Comparison of ENCODE assay signal across 24 mouse cellular contexts in genomic region chr3:51033292-51033691, GRCm38 (mm10).
"Had no signal": no experiment of that assay in that cellular context is flagged by ENCODE, and none has a peak within 500 bp of the region (broad histone marks: within the 10 kb centered on the region; RNA-seq: fewer than 3 reads in every experiment).

No protein-coding gene starts in this region.

- ATAC-seq: hindbrain, embryonic 16.5 days; inflammation-experienced regulatory T-cells, adult 6 months; intestine, embryonic 15.5 days; intestine, postnatal 0 days had no signal

- H3K4me2 ChIP-seq: heart, embryonic 12.5 days; hindbrain, embryonic 12.5 days; hindbrain, embryonic 14.5 days; intestine, embryonic 15.5 days; limb, embryonic 13.5 days; limb, embryonic 15.5 days had no signal

- H3K27me3 ChIP-seq: heart, embryonic 12.5 days; hindbrain, embryonic 12.5 days; intestine, embryonic 15.5 days; limb, embryonic 13.5 days; limb, embryonic 15.5 days had no signal

- H3K4me1 ChIP-seq: heart, embryonic 12.5 days; hindbrain, embryonic 12.5 days; intestine, embryonic 15.5 days; limb, embryonic 15.5 days had no signal

- H3K27ac ChIP-seq: heart, embryonic 10.5 days; hindbrain, embryonic 10.5 days; hindbrain, embryonic 12.5 days; hindbrain, embryonic 14.5 days; intestine, embryonic 15.5 days; layer of hippocampus, adult 2 months; left cerebral cortex, adult 2 months; limb, embryonic 13.5 days had no signal

- H3K36me3 ChIP-seq: heart, embryonic 10.5 days; heart, embryonic 12.5 days; hindbrain, embryonic 10.5 days; hindbrain, embryonic 12.5 days; intestine, embryonic 15.5 days; limb, embryonic 13.5 days; limb, embryonic 15.5 days had no signal

- DNase-seq: gastrocnemius, postnatal 14 days; gastrocnemius, postnatal 36 days; heart, adult 18-20 months; heart, postnatal 10 days; heart, postnatal 4 days; kidney, adult 18-20 months; kidney, adult 8-10 months; kidney, postnatal 10 days; kidney, postnatal 25 days; kidney, postnatal 4 days; left cerebral cortex, postnatal 4 days had no signal

- H3K9me3 ChIP-seq: heart, embryonic 10.5 days; heart, embryonic 12.5 days; hindbrain, embryonic 10.5 days; hindbrain, embryonic 12.5 days; intestine, embryonic 15.5 days; limb, embryonic 13.5 days; limb, embryonic 15.5 days had no signal

- H3K4me3 ChIP-seq: heart, embryonic 10.5 days; heart, embryonic 12.5 days; hindbrain, embryonic 10.5 days; hindbrain, embryonic 12.5 days; intestine, embryonic 15.5 days; layer of hippocampus, adult 2 months; left cerebral cortex, adult 2 months; limb, embryonic 13.5 days; limb, embryonic 15.5 days had no signal

- H3K9ac ChIP-seq: heart, embryonic 12.5 days; hindbrain, embryonic 12.5 days; hindbrain, embryonic 14.5 days; intestine, embryonic 15.5 days; limb, embryonic 13.5 days; limb, embryonic 15.5 days had no signal
